Mouse (Mus musculus) stomach, postnatal 0 days (tissue): ENCODE measurements around the gene Cd69.

Experiments
- CTCF ChIP-seq: IDR thresholded peaks from 2 replicates; pipeline ENCODE4 v1.5.1; 2016; ENCODE audit warnings: antibody characterized with exemption, low read depth, mild to moderate bottlenecking, moderate library complexity
- EP300 ChIP-seq: optimal IDR thresholded peaks from 2 replicates; pipeline ENCODE3; 2016; ENCODE audit warnings: antibody characterized with exemption

DNA sequence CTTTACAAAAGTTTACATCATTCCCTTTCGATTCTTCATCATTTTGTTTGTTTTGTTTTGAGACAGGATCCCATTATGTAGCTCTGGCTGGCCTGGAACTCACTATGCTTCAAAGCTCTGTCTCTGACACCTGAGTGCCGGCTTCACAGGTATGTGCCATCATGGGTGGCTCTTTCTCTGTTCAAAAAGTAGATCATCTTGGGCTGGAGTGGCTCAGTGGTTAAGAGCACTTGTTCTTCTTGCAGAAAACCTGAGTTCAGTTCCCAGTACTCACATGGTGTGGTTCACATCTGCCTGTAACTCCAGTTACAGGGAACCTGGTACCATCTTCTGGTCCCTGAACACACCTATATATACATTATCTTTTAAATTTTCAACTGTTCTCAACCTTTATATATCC lies 50.2 kb downstream of the Cd69 start:
- TF ChIP-seq CTCF = no peak
- TF ChIP-seq EP300 = no peak
